Mouse (Mus musculus) Patski (cell line): ENCODE data around the gene Hipk2. TPM values are rescaled to one million over a fixed set of nuclear protein-coding genes. Genes with fewer than 3 reads are reported as not detected.

Source experiments
- ATAC-seq: fragments of 100-300 bp; one replicate; pipeline ENCODE4 v1.8.0; 2021
- CTCF ChIA-PET: fragments of 350-600 bp; sonication (Branson Sonifier 250); formaldehyde crosslinking; loops from one replicate; lab custom pipeline; 2022; ENCODE audit warnings: inconsistent platforms; lab: Charles Lee
- POLR2A ChIA-PET: fragments of 350-600 bp; sonication (Branson Sonifier 250); formaldehyde crosslinking; loops from one replicate; lab custom pipeline; 2022; ENCODE audit warnings: antibody characterized with exemption, inconsistent platforms; lab: Charles Lee
- DNase-seq: peaks from one replicate; pipeline ENCODE4 v3.0.0-alpha.2; 2011; ENCODE audit warnings: low read depth, low spot score
- H3K27me3 ChIP-seq: fragments of 371-371 bp; one replicate; pipeline ENCODE4 v1.5.1; 2021
- CTCF ChIP-seq: fragments of 100-300 bp; IDR thresholded peaks from one replicate; pipeline ENCODE4 v1.5.1; 2021
- in situ Hi-C: fragments of 300-500 bp; cut with MboI; formaldehyde crosslinking; loops from 3 replicates; pipeline ENCODE4 v1.11.1; 2018; ENCODE audit warnings: low pct_unique_long_range_greater_than_20kb, mixed read lengths
- polyA plus RNA-seq: library from polyadenylated mRNA; unstranded; gene quantifications from one replicate; pipeline ENCODE4 v1.2.3, GENCODE M21; 2021

The Hipk2 gene
- polyA plus RNA-seq, 1 experiment from 2014 or later: 28.2 TPM

DNA sequence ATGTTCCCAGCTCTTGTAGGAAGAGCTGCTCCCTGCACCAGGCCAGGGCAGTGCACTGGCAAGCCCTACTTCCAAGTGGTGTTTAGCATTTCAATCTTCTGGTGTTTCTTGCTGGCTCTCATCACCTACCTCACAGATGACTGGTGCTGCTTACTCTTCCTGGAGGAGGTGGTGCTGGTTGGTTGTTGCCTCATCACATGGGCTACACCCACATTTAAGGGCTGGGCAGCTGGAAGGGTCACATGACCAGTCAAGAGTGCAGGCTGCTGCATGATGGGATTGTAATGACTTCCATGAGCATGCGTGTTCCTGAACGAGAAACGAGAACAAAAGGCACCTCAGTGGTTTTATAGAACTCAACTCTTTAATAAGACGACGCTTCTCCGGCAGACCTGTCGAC is 157.3 kb downstream of the Hipk2 start:
- ATAC-seq (no peak), DNase-seq (no peak)
- TF ChIP-seq CTCF: no peak
- CTCF ChIA-PET: no interaction called here
- in situ Hi-C loops: no loop called here
- POLR2A ChIA-PET: no interaction called here
- no peaks in the 10 kb centered on the region for H3K27me3 ChIP-seq

DNA sequence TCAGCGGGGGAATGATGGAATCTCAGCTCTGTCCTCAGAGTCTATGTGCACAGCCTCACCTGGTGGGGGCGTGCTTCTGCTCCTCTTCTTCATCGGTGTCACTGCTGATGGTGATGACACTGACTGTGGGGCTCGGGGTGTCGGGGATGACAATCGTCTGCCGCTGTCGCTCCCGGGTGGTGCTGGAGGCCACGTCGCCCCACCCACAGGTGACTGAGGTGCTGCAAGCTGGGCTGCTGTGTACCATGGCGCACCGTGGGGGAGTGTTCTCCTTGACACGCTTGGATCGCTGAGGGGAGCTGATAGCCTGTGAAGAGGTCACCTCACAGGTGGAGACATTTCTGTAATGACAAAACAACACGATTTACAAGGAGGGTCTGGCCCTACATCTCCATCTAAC is 160.1 kb downstream of the Hipk2 start:
- in situ Hi-C loops: no loop called here
- POLR2A ChIA-PET: no interaction called here
- no peaks in the 10 kb centered on the region for H3K27me3 ChIP-seq
- TF ChIP-seq CTCF: no peak
- CTCF ChIA-PET: interaction anchor here (1.4 to 2.3 kb wide), 4 partner anchors 9 to 195 kb away, joined by 4 to 6 read pairs (median 6); no protein-coding TSS in a partner anchor
- ATAC-seq (no peak), DNase-seq (no peak)

DNA sequence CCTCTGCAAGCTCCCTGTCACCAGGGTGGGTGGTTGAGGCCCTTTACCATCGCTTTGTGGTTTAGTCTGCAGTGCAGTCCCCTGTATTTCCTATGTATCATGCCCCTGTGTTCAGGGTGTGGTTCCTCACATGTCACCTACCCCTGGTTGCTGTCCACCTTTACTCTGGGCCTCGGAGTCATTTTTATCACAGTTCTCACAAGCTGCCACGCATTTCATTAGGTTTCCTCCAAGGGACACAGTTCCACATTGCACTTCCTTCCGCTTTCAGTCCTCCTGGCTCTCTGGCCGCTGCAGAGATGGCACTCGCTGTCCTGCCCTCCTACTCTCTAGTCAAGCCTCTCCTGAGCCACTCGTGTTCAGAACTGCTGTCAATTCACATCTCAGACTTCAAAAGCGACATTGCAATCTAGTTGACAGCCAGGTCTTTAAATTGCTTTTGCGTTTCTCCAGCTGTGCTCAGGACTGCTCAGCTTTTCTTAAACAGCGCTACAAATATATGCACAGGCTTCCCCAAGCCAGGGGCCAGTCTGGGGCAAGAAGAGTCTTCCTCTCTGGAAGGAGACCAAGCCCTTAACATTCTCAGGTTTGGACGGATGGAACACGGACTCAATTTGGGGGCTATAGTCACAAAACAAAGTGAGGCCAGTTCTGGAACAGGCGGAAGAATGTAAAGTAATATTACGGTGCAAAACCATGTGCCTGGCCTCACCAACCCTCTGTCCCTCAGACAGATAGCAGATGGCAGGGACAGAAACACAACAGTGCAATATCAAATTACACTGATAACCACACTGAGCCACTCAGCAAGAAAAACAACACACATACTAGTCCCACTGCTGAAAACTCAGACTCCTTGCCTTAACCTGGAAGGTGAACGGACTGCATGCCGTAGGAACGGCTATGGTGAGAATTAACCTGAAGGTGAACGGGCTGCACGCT is 161.7 kb downstream of the Hipk2 start:
- ATAC-seq (no peak), DNase-seq (no peak)
- in situ Hi-C loops: no loop called here
- ChIA-PET CTCF (interaction anchor here (1.4 to 1.9 kb wide), 2 partner anchors 22 kb away, joined by 4 to 6 read pairs; no protein-coding TSS in a partner anchor), POLR2A (interaction anchor here (0.7 kb wide), 1 partner anchor 799 kb away, joined by 3 read pairs; no protein-coding TSS in a partner anchor)
- no peaks in the 10 kb centered on the region for H3K27me3 ChIP-seq
- no peak for TF ChIP-seq CTCF

GRCm38 (mm10) chr6:38710449-38710848 is 165.5 kb downstream of the Hipk2 start:
- ChIA-PET CTCF (no interaction called here), POLR2A (no interaction called here)
- no peak for TF ChIP-seq CTCF
- in situ Hi-C loops: no loop called here
- no peak for DNase-seq
- no peaks in the 10 kb centered on the region for H3K27me3 ChIP-seq
- no peak for ATAC-seq

DNA sequence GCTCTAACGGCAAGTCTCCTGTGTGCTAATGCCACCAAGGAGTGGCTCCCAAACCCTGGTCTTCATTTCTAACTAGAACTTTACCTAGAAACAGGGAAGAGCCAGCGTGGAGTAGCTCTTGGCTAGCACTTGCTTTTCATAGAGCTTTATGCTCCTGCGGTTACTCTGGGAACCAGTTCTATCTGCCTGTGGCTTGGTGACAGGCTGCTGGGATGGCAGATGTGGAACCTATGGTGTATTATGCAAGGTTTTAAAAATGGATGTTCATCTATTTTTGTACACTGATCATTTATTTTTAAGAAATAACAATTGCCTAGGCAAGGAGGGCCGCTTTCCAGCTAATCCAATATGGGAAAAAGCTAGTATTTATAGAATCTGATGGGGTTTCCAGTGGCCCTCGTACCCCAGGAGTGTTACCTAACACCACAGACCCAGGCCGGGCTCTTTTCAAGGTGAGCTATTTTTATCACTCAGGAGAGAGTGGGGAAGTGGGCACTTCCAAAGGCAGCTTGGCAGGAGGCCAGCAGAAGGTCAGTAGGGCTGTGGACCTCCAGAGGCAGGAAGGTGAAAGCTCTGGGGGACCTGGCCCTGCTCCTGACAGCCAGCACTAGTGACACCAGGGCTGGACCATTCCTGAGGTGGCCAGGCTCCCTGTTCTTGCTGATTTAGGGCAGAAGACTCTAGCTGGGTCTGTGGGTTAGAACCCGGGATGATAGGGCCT is 171.5 kb downstream of the Hipk2 start:
- H3K27me3 ChIP-seq: no peaks in the 10 kb centered on the region
- no peak for TF ChIP-seq CTCF
- ATAC-seq (no peak), DNase-seq (no peak)
- CTCF ChIA-PET: interaction anchor here (1.2 to 1.4 kb wide), 2 partner anchors 8 to 80 kb away, joined by 3 read pairs; no protein-coding TSS in a partner anchor
- POLR2A ChIA-PET: no interaction called here
- in situ Hi-C loops: no loop called here

GRCm38 (mm10) chr6:38703526-38703925 is 172.4 kb downstream of the Hipk2 start:
- no peak for TF ChIP-seq CTCF
- ATAC-seq: no peak
- in situ Hi-C loops: no loop called here
- CTCF ChIA-PET: interaction anchor here (0.9 to 1.4 kb wide), 3 partner anchors 9 to 79 kb away, joined by 3 read pairs; no protein-coding TSS in a partner anchor
- DNase-seq: no peak
- POLR2A ChIA-PET: no interaction called here
- no peaks in the 10 kb centered on the region for H3K27me3 ChIP-seq

GRCm38 (mm10) chr6:38702810-38703399 is 173.1 kb downstream of the Hipk2 start:
- H3K27me3 ChIP-seq: no peaks in the 10 kb centered on the region
- ATAC-seq (no peak), DNase-seq (no peak)
- ChIA-PET POLR2A (no interaction called here), CTCF (interaction anchor here (0.9 to 1.6 kb wide), 3 partner anchors 9 to 11 kb away, joined by 3 read pairs; no protein-coding TSS in a partner anchor)
- no peak for TF ChIP-seq CTCF
- in situ Hi-C loops: no loop called here

DNA sequence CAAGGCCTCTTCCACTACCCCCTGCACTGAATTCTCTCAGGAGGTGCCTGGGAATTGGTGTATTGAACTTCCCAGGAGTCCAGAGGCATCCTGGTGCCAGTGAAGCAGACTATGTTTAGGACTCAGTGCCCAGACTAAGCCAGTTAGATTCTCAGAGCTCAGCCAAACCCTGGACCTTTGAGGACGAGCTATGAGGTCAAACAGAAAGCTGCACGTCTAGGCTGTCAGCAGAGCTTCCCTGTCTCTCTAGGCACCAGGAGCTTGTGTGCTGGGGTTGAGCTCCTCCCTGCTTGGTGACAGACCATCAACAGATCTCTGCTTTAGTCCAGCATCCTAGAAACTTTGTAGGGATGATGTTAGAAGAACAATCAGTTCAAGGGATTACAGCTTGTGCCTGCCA is 174.5 kb downstream of the Hipk2 start:
- TF ChIP-seq CTCF: no peak
- ChIA-PET CTCF (interaction anchor here (1.1 to 2.2 kb wide), 3 partner anchors 10 to 209 kb away, joined by 3 to 10 read pairs (median 3); no protein-coding TSS in a partner anchor), POLR2A (no interaction called here)
- in situ Hi-C loops: no loop called here
- DNase-seq (no peak), ATAC-seq (no peak)
- H3K27me3 ChIP-seq: no peaks in the 10 kb centered on the region

GRCm38 (mm10) chr6:38698233-38698889 is 177.6 kb downstream of the Hipk2 start:
- TF ChIP-seq CTCF: no peak
- no peaks in the 10 kb centered on the region for H3K27me3 ChIP-seq
- ChIA-PET POLR2A (no interaction called here), CTCF (no interaction called here)
- in situ Hi-C loops: no loop called here
- ATAC-seq (no peak), DNase-seq (no peak)

- ATAC-seq: no peak
- ChIA-PET CTCF (interaction anchor here (1.1 to 5.7 kb wide), 6 partner anchors 11 to 215 kb away, joined by 3 to 48 read pairs (median 6); no protein-coding TSS in a partner anchor), POLR2A (no interaction called here)
- no peak for DNase-seq
- H3K27me3 ChIP-seq: no peaks in the 10 kb centered on the region
- TF ChIP-seq CTCF: no peak
- in situ Hi-C loops: no loop called here
These were observed 179.4 kb downstream of the Hipk2 start for GRCm38 (mm10) chr6:38696570-38696969.
